Mouse (Mus musculus) midbrain, embryonic 16.5 days (tissue): ENCODE data around the gene Nfib. TPM values are rescaled to one million over a fixed set of nuclear protein-coding genes. Genes with fewer than 3 reads are reported as not detected.

ENCODE experiments used
- ATAC-seq: fragments of 200-750 bp; cut with Nextera tagmentation; 2 replicates; pipeline ENCODE4 v1.8.0; 2017; ENCODE audit warnings: moderate TSS enrichment
- H3K27ac ChIP-seq: fragments of 300-500 bp; sonication (generic); 2 replicates; pipeline ENCODE4 v1.5.1; 2014; ENCODE audit warnings: mild to moderate bottlenecking, low read length, mixed read lengths
- H3K27me3 ChIP-seq: fragments of 300-500 bp; sonication (generic); 2 replicates; pipeline ENCODE4 v1.6.1; 2014; ENCODE audit warnings: low read depth, low read length, mixed read lengths; ENCODE audit not compliant: control insufficient read depth, insufficient read depth
- H3K36me3 ChIP-seq: fragments of 300-500 bp; sonication (generic); 2 replicates; pipeline ENCODE4 v1.6.1; 2014; ENCODE audit warnings: mild to moderate bottlenecking, low read length, moderate library complexity, mixed read lengths; ENCODE audit not compliant: control insufficient read depth, insufficient read depth
- H3K4me1 ChIP-seq: fragments of 300-500 bp; sonication (generic); 2 replicates; pipeline ENCODE4 v1.6.1; 2014; ENCODE audit warnings: mild to moderate bottlenecking, low read length, mixed read lengths; ENCODE audit not compliant: control insufficient read depth, insufficient read depth
- H3K4me2 ChIP-seq: fragments of 300-500 bp; sonication (generic); 2 replicates; pipeline ENCODE4 v1.6.1; 2014; ENCODE audit warnings: mild to moderate bottlenecking, low read length, mixed read lengths
- H3K4me3 ChIP-seq: fragments of 300-500 bp; sonication (generic); 2 replicates; pipeline ENCODE4 v1.5.1; 2014; ENCODE audit warnings: low read depth, mild to moderate bottlenecking, low read length, moderate library complexity, mixed read lengths
- H3K9ac ChIP-seq: fragments of 300-500 bp; sonication (generic); 2 replicates; pipeline ENCODE4 v1.6.1; 2014; ENCODE audit warnings: low read depth, low read length, mixed read lengths
- H3K9me3 ChIP-seq: fragments of 300-500 bp; sonication (generic); replicated peaks from 2 replicates; pipeline ENCODE4 v1.6.1; 2014; ENCODE audit warnings: mild to moderate bottlenecking, low read length, mixed read lengths; ENCODE audit not compliant: control insufficient read depth, poor library complexity, severe bottlenecking
- WGBS: fragments of 180-500 bp; shearing (Covaris S2); extraction: QIAGEN DNeasy Blood & Tissue Kit; methylation state at CpG from one replicate; pipeline ENCODE4 v1.1.7; 2014; 5-methylcytosine and 5-hydroxymethylcytosine counted together
- polyA plus RNA-seq: library from polyadenylated mRNA; unstranded; fragments of >200 nt; fragmentation: Nextera tagmentation; extraction: Ambion mirVana; gene quantifications from 2 replicates; pipeline ENCODE4 v1.2.1, GENCODE M21; 2015

Gene Nfib
- polyA plus RNA-seq, 1 experiment from 2014 or later = 47.2 TPM

DNA sequence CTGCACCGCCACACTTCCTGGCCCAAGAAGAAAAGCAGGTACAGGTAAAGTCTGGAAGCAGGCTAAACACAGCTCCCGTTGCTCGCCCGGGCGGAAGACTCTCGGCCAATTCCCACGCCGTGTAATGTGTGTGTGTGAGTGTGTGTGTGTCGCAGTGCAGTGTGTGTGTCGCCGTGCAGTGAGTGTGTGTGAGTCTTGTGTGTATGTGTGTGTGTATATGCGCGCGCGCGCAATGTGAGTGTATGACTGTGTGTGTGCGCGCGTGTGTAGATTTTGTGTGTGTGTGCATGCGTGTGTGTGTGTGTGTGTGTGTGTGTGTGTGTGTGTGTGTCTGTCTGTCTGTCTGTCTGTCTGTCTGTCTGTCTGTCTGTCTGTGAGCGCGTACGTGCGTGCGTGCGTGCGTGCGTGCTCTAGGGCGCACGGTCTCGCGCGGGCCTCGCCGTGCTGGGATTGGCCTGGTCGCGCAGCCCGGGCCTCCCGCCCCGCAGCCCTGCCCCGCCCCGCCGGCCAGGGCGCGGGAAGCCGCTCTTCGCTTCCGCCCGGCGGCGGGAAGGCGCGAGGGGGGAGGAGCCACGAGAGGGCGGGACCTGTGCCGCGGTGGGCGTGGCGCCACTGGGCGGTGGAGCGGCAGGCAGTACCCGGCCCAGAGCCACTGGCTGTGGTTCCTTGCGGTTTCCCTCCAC, 192.7 kb downstream of the Nfib start:
- Histone ChIP-seq H3K9me3 (no peaks in the 10 kb centered on the region), H3K4me3 (peak overlapping the region; percentile 58), H3K36me3 (no peaks in the 10 kb centered on the region), H3K27me3 (no peaks in the 10 kb centered on the region), H3K4me1 (peaks cover 10% of the 10 kb centered on the region), H3K27ac (peak overlapping the region; percentile 67), H3K4me2 (peak overlapping the region; percentile 62), H3K9ac (peak overlapping the region; percentile 71)
- under 1% methylated on average over 57 of the region's 63 CpGs for WGBS
- peak; percentile 98 for ATAC-seq

GRCm38 (mm10) chr4:82512335-82512734, 193.2 kb downstream of the Nfib start:
- Histone ChIP-seq H3K36me3 (no peaks in the 10 kb centered on the region), H3K27ac (peak overlapping the region; percentile 67), H3K9ac (peak overlapping the region; percentile 71), H3K4me1 (peaks cover 12% of the 10 kb centered on the region), H3K9me3 (no peaks in the 10 kb centered on the region), H3K4me3 (peak overlapping the region; percentile 58), H3K27me3 (no peaks in the 10 kb centered on the region), H3K4me2 (peak overlapping the region; percentile 62)
- under 1% methylated on average over 13 of the region's 13 CpGs for WGBS
- ATAC-seq = no peak

DNA sequence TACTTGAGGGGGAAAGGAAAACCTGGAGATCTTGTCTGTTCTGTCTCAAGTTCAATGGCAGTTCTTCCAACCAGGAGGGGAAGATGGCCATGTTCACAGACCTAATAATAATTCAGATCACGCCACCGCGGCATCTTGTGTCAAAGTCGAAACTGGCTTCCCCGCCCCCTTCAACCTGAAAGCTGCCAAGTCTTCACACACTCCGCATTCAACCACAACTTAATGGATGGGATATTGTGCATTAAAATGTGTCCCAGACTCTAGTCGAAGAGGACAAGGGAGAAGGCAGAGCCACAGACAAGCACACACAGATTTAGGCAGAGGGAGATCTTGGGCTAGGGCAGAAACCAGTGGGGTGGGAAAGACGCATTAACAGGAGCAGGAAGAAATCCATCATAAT, 194.0 kb downstream of the Nfib start:
- H3K36me3 ChIP-seq = no peaks in the 10 kb centered on the region
- no peaks in the 10 kb centered on the region for H3K27me3 ChIP-seq
- H3K4me3 ChIP-seq = peak overlapping the region; percentile 58
- H3K27ac ChIP-seq = peak overlapping the region; percentile 67
- H3K4me1 ChIP-seq = peaks cover 15% of the 10 kb centered on the region
- peak overlapping the region; percentile 46; the same call in 1 of the 2 replicates for H3K9ac ChIP-seq
- peak overlapping the region; percentile 62 for H3K4me2 ChIP-seq
- H3K9me3 ChIP-seq = no peaks in the 10 kb centered on the region
- ATAC-seq = 0 out of 2 replicates have a peak, but pooled peaks have one; percentile 10
- under 1% methylated on average over 8 of the region's 8 CpGs for WGBS

- H3K36me3 ChIP-seq = no peaks in the 10 kb centered on the region
- no peak overlapping the region for H3K9ac ChIP-seq
- H3K4me1 ChIP-seq = peaks cover 15% of the 10 kb centered on the region
- peak overlapping the region; percentile 58 for H3K4me3 ChIP-seq
- 4% methylated on average over 16 of the region's 16 CpGs for WGBS
- no peaks in the 10 kb centered on the region for H3K9me3 ChIP-seq
- peak overlapping the region; percentile 62 for H3K4me2 ChIP-seq
- peak overlapping the region; percentile 67 for H3K27ac ChIP-seq
- ATAC-seq = no peak
- no peaks in the 10 kb centered on the region for H3K27me3 ChIP-seq
Observed at GRCm38 (mm10) chr4:82511001-82511513, 194.5 kb downstream of the Nfib start.

DNA sequence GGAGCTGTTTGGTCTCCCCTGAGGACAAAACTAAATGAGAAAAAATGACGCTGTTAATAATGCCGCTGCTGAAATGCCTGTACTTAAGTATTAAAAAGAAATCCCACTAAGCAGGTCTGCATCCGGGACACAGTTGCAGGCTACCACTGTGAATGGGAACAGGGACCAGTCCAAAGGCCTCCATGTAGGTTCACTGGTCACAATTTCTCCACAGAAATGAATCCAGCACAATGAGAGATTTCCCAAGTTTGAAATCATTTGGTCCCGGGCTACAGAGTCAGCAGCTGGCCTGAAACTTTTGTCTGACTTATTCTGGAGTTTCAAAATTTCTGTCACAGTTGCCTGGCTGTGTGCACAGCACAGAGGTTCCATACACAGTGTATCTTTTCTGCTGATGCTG, 195.8 kb downstream of the Nfib start:
- Histone ChIP-seq H3K4me2 (peak overlapping the region; percentile 41), H3K4me1 (peaks cover 19% of the 10 kb centered on the region), H3K27ac (peak overlapping the region; percentile 5), H3K9ac (no peak overlapping the region), H3K27me3 (no peaks in the 10 kb centered on the region), H3K36me3 (no peaks in the 10 kb centered on the region), H3K4me3 (peak overlapping the region; percentile 22; the same call in 1 of the 2 replicates), H3K9me3 (no peaks in the 10 kb centered on the region)
- whole genome bisulfite sequencing = 12% methylated on average over 4 of the region's 4 CpGs
- ATAC-seq = no peak

DNA sequence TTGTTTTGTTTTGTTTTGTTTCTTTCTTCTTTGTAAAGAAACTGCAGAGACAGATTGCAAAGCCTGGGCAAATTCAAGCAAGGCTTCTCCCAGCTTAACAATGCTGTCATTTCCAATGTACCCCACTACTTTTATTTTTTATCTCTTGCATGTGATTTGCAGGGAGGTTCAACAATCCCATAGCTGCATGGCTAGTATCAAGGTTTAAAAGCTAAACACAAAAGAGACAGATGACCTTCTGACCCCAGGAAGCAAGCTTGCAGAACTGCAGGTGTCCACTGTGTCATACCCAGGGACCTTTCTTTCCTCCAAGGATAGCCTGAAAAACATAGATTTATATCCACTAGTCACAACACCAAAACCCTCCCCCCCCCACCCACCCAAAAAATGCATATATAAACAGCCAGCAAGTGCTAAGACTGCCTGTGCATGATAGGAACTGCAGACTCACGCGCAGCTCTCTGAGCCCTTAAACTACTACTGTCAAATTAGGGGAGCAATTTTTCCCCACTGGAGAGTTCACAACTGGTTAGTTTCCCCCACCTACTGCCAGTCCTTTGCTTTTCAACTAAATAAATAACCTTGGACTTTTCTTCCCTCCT, 196.3 kb downstream of the Nfib start:
- 33% methylated on average over 2 of the region's 2 CpGs for WGBS
- Histone ChIP-seq H3K4me1 (peaks cover 20% of the 10 kb centered on the region), H3K27ac (peak overlapping the region; percentile 53), H3K4me3 (peak overlapping the region; percentile 71), H3K4me2 (peak overlapping the region; percentile 41), H3K9ac (peak overlapping the region; percentile 44; the same call in 1 of the 2 replicates), H3K36me3 (no peaks in the 10 kb centered on the region), H3K9me3 (no peaks in the 10 kb centered on the region), H3K27me3 (no peaks in the 10 kb centered on the region)
- no peak for ATAC-seq

DNA sequence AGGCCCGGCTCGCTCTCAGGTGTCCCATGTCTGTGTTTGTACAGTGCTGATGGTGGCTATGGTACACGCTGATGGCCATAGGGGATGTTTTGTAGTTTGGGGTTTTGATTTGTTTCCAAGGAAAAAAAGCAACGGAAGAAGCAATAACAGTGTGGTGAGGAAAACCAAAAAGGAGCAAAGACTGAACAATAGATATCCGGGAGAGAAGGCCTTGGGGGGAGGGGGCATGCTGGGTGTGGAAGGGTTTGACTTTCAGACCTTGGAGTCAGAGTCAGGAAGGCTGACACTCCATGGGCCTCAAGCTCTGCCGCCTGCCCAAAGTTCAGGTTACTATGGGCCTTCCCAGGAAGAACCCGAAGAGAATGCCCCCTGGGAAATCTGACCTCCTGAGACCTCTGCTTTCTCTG, 197.3 kb downstream of the Nfib start:
- ATAC-seq = no peak
- no peaks in the 10 kb centered on the region for H3K27me3 ChIP-seq
- H3K4me1 ChIP-seq = peaks cover 24% of the 10 kb centered on the region
- H3K36me3 ChIP-seq = no peaks in the 10 kb centered on the region
- H3K4me2 ChIP-seq = peak overlapping the region; percentile 99
- H3K9ac ChIP-seq = peak overlapping the region; percentile 23
- H3K4me3 ChIP-seq = peak overlapping the region; percentile 71
- 9% methylated on average over 7 of the region's 7 CpGs for WGBS
- no peaks in the 10 kb centered on the region for H3K9me3 ChIP-seq
- peak overlapping the region; percentile 97 for H3K27ac ChIP-seq

DNA sequence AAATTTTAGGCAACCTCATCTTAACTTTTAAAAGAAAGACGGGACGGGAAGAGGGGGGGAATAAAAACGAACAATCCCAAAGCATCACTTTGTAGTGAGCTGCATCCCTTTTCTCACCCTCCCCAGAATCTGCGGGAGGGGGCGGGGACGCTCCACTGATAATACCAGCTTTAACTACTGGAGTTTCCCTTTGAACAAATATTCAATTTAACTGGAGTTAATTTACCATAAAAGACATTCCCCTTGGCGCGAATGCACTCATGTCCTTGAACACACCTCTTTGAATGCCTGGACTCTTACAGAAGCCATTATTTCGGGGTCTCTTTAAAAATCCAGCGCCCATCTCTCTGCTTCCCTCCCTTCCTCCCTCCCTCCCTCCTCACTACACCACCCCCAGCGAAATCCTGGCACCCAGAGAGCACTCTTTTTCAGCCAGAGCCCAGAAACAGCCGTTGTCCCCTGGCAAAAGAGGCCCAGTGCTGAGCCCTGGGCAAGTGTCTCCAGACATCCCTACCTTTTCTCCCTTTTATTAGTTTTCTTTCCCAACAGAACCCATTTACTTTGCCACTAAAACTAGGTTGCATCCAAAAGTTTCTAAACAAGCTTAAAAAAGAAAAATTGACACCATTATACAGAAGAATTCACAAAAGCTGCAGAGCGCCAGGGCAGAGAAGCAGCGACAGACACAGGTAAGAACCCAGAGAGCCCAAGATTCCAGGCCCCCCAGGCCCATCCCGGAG, 197.8 kb downstream of the Nfib start:
- H3K9ac ChIP-seq = peak overlapping the region; percentile 79
- peak overlapping the region; percentile 71 for H3K4me3 ChIP-seq
- H3K9me3 ChIP-seq = no peaks in the 10 kb centered on the region
- H3K27ac ChIP-seq = peak overlapping the region; percentile 97
- ATAC-seq = no peak
- WGBS = 6% methylated on average over 15 of the region's 15 CpGs
- peak overlapping the region; percentile 99 for H3K4me2 ChIP-seq
- no peaks in the 10 kb centered on the region for H3K36me3 ChIP-seq
- H3K27me3 ChIP-seq = no peaks in the 10 kb centered on the region
- H3K4me1 ChIP-seq = peaks cover 24% of the 10 kb centered on the region
